ENCODE assay signal across 12 mouse cellular contexts in the genomic region with DNA sequence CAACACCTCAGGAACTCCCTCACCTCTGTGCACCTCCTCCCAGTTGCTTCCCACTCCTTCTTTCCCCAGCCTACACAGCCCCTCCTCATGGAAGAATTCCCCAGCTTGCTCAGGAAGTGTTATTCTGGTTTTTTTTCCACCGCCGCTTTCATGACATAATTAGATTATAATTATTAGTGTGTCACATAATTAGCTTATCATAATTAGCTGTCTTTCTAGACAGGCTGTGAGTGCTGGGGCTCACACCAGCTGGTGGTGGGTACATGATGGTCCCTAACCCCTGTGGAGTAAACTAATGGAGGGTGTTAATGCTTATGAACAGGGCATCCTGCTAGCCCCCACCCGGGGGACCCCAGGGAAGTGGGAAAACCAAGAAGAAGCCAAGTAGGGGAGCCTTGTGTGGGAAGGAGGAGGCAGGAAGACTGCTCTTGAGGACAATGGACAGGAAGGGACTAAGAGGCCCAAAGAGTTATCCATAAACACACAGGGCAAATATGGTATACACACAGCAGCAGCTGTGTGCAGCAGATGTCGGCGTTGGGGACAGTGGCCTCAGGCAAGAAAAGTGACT. TPM values are rescaled to one million over a fixed set of nuclear protein-coding genes. Genes with fewer than 3 reads are reported as not detected.
A peak's percentile ranks its signal among the peaks of the same experiment; 100 is the strongest.
DNase-seq lines count a peak whose midpoint lies in the region; ATAC-seq and TF ChIP-seq lines count a peak whose summit lies in the region.
"Had no signal": no experiment of that assay in that cellular context is flagged by ENCODE, and none has a peak within 500 bp of the region (broad histone marks: within the 10 kb centered on the region; RNA-seq: fewer than 3 reads in every experiment).

No protein-coding gene starts in this region.

- H3K9ac ChIP-seq in heart, embryonic 12.5 days = no peak overlapping the region
- no peak overlapping the region for H3K9ac ChIP-seq in hindbrain, embryonic 14.5 days
- H3K9ac ChIP-seq in midbrain, embryonic 12.5 days (replicated peaks) = no peak overlapping the region

- H3K4me2 ChIP-seq in heart, embryonic 12.5 days = no peak overlapping the region
- H3K4me2 ChIP-seq in hindbrain, embryonic 14.5 days (replicated peaks) = no peak overlapping the region
- H3K4me2 ChIP-seq in midbrain, embryonic 12.5 days (replicated peaks) = no peak overlapping the region

- no peak for TF ChIP-seq POLR2A in brain, embryonic 14.5 days (IDR thresholded peaks at IDR 0.05; ENCODE audit: borderline replicate concordance, extremely low read depth, insufficient read depth, insufficient read length, poor library complexity, severe bottlenecking)

- peak overlapping the region; percentile 48; the same call in 1 of the 2 replicates for H3K27ac ChIP-seq in heart, embryonic 12.5 days (ENCODE audit: poor library complexity, severe bottlenecking)
- H3K27ac ChIP-seq in hindbrain, embryonic 14.5 days = peak overlapping the region; percentile 64; the same call in 1 of the 2 replicates
- no peak overlapping the region for H3K27ac ChIP-seq in midbrain, embryonic 12.5 days (replicated peaks)
- no peak overlapping the region for H3K27ac ChIP-seq in left cerebral cortex, adult 2 months

- H3K4me3 ChIP-seq in heart, embryonic 12.5 days = no peak overlapping the region
- H3K4me3 ChIP-seq in hindbrain, embryonic 14.5 days (replicated peaks; ENCODE audit: low read length) = no peak overlapping the region
- no peak overlapping the region for H3K4me3 ChIP-seq in midbrain, embryonic 12.5 days
- no peak overlapping the region for H3K4me3 ChIP-seq in left cerebral cortex, adult 2 months
- H3K4me3 ChIP-seq: myocyte had no signal

- no peak for DNase-seq in heart, adult 9 months (ENCODE audit: low spot score in 2 of 2)
- peak; percentile 57 for DNase-seq in brain, embryonic 14.5 days (ENCODE audit: low read depth)
- DNase-seq in hindbrain, embryonic 14.5 days (ENCODE audit: low spot score) = no peak
- no peak for DNase-seq in cerebellum, postnatal 10 days
- no peak for DNase-seq in cerebellum, postnatal 36 days
- no peak for DNase-seq in left cerebral cortex, adult 2 months (ENCODE audit: extremely low spot score in 1 of 2, low spot score in 2 of 2)
- DNase-seq: cerebellum, adult 2 months had no signal

- no peak for TF ChIP-seq CTCF in brain, embryonic 14.5 days (IDR thresholded peaks at IDR 0.05; ENCODE audit: borderline replicate concordance, extremely low read depth, insufficient read depth, insufficient read length)
- no peak for TF ChIP-seq CTCF in left cerebral cortex, adult 2 months (IDR thresholded peaks at IDR 0.05)

- no peaks in the 10 kb centered on the region for H3K9me3 ChIP-seq in heart, embryonic 12.5 days (replicated peaks)
- H3K9me3 ChIP-seq in hindbrain, embryonic 14.5 days (ENCODE audit: control insufficient read depth, low read length) = no peaks in the 10 kb centered on the region
- H3K9me3 ChIP-seq in midbrain, embryonic 12.5 days = no peaks in the 10 kb centered on the region

- no peaks in the 10 kb centered on the region for H3K36me3 ChIP-seq in heart, embryonic 12.5 days
- no peaks in the 10 kb centered on the region for H3K36me3 ChIP-seq in hindbrain, embryonic 14.5 days (replicated peaks; ENCODE audit: control insufficient read depth, insufficient read depth)
- H3K36me3 ChIP-seq in midbrain, embryonic 12.5 days = no peaks in the 10 kb centered on the region

- intact Hi-C loops in left cerebral cortex, adult 2 months (cut with DNase I) = no loop called here

- 0 out of 2 replicates have a peak, but pooled peaks have one; percentile 50 for ATAC-seq in heart, embryonic 12.5 days (ENCODE audit: insufficient number of reproducible peaks, low FRiP score)
- ATAC-seq in hindbrain, embryonic 14.5 days (ENCODE audit: low FRiP score) = peak; percentile 81
- ATAC-seq in midbrain, embryonic 12.5 days (ENCODE audit: low FRiP score, low read depth) = 0 out of 2 replicates have a peak, but pooled peaks have one; percentile 34

- 43% methylated on average over 5 of the region's 5 CpGs for WGBS in heart, embryonic 12.5 days
- 41% methylated on average over 5 of the region's 5 CpGs for whole genome bisulfite sequencing in hindbrain, embryonic 14.5 days
- 63% methylated on average over 5 of the region's 5 CpGs for WGBS in midbrain, embryonic 12.5 days

- no peaks in the 10 kb centered on the region for H3K27me3 ChIP-seq in heart, embryonic 12.5 days (replicated peaks)
- no peaks in the 10 kb centered on the region for H3K27me3 ChIP-seq in hindbrain, embryonic 14.5 days (ENCODE audit: control insufficient read depth, insufficient read depth, low read length)
- H3K27me3 ChIP-seq in midbrain, embryonic 12.5 days = no peaks in the 10 kb centered on the region

- H3K4me1 ChIP-seq in heart, embryonic 12.5 days (replicated peaks) = peaks cover 11% of the 10 kb centered on the region
- H3K4me1 ChIP-seq in hindbrain, embryonic 14.5 days (replicated peaks; ENCODE audit: control insufficient read depth, insufficient read depth, low read length) = no peaks in the 10 kb centered on the region; the same call in 1 of the 2 replicates
- H3K4me1 ChIP-seq in midbrain, embryonic 12.5 days = peaks cover 7% of the 10 kb centered on the region; the same call in 1 of the 2 replicates

RNA-seq across cellular contexts. Expression of a gene that starts 38.2 kb away (rescaled TPM):
- 4.0 and 4.4 TPM in 2 replicates for polyA plus RNA-seq in heart, embryonic 12.5 days (2016; fragmentation: Nextera tagmentation; extraction: Ambion mirVana)
- polyA plus RNA-seq in brain, embryonic 14.5 days (2012; rRNA removed) = 1.5 and 2.4 TPM in 2 replicates
- polyA plus RNA-seq in hindbrain, embryonic 14.5 days (2014; fragmentation: Nextera tagmentation; extraction: Ambion mirVana) = 2.4 and 2.5 TPM in 2 replicates
- polyA plus RNA-seq in midbrain, embryonic 12.5 days (2016; fragmentation: Nextera tagmentation; extraction: Ambion mirVana) = 0.79 and 0.88 TPM in 2 replicates
- total RNA-seq in left cerebral cortex, adult 2 months (2021) = 10 to 100 TPM; 46.4 to 47.2 TPM
- total RNA-seq: gastrocnemius, adult 8-10 months had no signal
- polyA plus RNA-seq: C2C12 had no signal

Comparison
In these comparisons a context has a peak if more than half of its experiments do, and no peak if none do; other contexts are left out.
1. H3K27ac ChIP-seq: peak in heart, embryonic 12.5 days (single experiment) and hindbrain, embryonic 14.5 days (single experiment); none in midbrain, embryonic 12.5 days (single experiment) and left cerebral cortex, adult 2 months (single experiment).
2. Peak in every context shown above with its lines, with median percentiles within 50 percentile points of each other: ATAC-seq.